Mouse (Mus musculus) heart, adult 2 months (tissue): ENCODE results near the gene Magix. TPM values are rescaled to one million over a fixed set of nuclear protein-coding genes. Genes with fewer than 3 reads are reported as not detected.

Experiments used
- DNase-seq, 2 experiments: peaks; one replicate each; pipeline ENCODE4 v3.0.0; 2021
- H3K27ac ChIP-seq: fragments of 200-600 bp; 2 replicates; pipeline ENCODE4 v1.8.1; 2022
- H3K27me3 ChIP-seq: fragments of 200-500 bp; 2 replicates; pipeline ENCODE4 v1.6.1; 2012; ENCODE audit warnings: mild to moderate bottlenecking, low read length, inconsistent platforms, mixed read lengths; ENCODE audit not compliant: control insufficient read depth, insufficient read depth
- H3K36me3 ChIP-seq: fragments of 200-500 bp; 2 replicates; pipeline ENCODE4 v1.6.1; 2012; ENCODE audit warnings: low read length, inconsistent platforms; ENCODE audit not compliant: control insufficient read depth, insufficient read depth
- H3K4me1 ChIP-seq: fragments of 200-500 bp; 2 replicates; pipeline ENCODE4 v1.6.1; 2011; ENCODE audit warnings: low read length; ENCODE audit not compliant: control insufficient read depth, insufficient read depth
- H3K4me3 ChIP-seq: fragments of 200-600 bp; 2 replicates; pipeline ENCODE4 v1.8.1; 2022
- H3K79me2 ChIP-seq: fragments of 200-500 bp; replicated peaks from 2 replicates; pipeline ENCODE4 v1.6.1; 2012; ENCODE audit warnings: mild to moderate bottlenecking, inconsistent platforms, low read length, moderate library complexity, mixed read lengths; ENCODE audit not compliant: control insufficient read depth, insufficient read depth
- H3K9ac ChIP-seq: fragments of 200-500 bp; 2 replicates; pipeline ENCODE4 v1.6.1; 2012; ENCODE audit warnings: low read depth, mild to moderate bottlenecking, control low read depth, inconsistent platforms, low read length, mixed read lengths
- CTCF ChIP-seq: fragments of 200-600 bp; IDR thresholded peaks from 2 replicates; pipeline ENCODE4 v1.8.1; 2022; ENCODE audit warnings: antibody characterized with exemption, mild to moderate bottlenecking, moderate library complexity
- EP300 ChIP-seq: fragments of 200-500 bp; IDR thresholded peaks from 2 replicates; pipeline ENCODE4 v1.6.1; 2011; ENCODE audit warnings: low read depth, low read length, control low read depth; ENCODE audit not compliant: insufficient read depth
- POLR2A ChIP-seq: fragments of 200-500 bp; IDR thresholded peaks from 2 replicates; pipeline ENCODE4 v1.6.1; 2011; ENCODE audit warnings: mild to moderate bottlenecking, low read depth, low read length, control low read depth; ENCODE audit not compliant: insufficient read depth
- WGBS: fragments of 180-500 bp; shearing (Covaris S2); methylation state at CpG from one replicate; pipeline ENCODE4 v1.1.7; 2018; 5-methylcytosine and 5-hydroxymethylcytosine counted together
- intact Hi-C: fragments of 180-260 bp; cut with DNase I; formaldehyde crosslinking; loops from one replicate; pipeline ENCODE4 v1.15.1; 2025
- polyA plus RNA-seq: library from polyadenylated mRNA; depleted of rRNA; stranded (reverse); fragments of >200 nt; gene quantifications from 2 replicates; pipeline ENCODE4 v1.2.3, GENCODE M21; 2012; rRNA removed
- total RNA-seq, 2 experiments: library from RNA; stranded (reverse); gene quantifications; 2 replicates each; pipeline ENCODE4 v1.2.3; 2021

Magix gene
- total and polyA plus RNA-seq, 3 experiments = 23.1 to 37.5 (median 32.5) TPM

- H3K4me3 ChIP-seq = no peak within 1 kb of the TSS
- H3K9ac ChIP-seq = no peak within 1 kb of the TSS; the same call in 1 of the 2 replicates
- no peaks in the 10 kb centered on the region; the same call in 1 of the 2 replicates for H3K4me1 ChIP-seq
- DNase-seq = peak; percentile 67 to 76
- no peaks in the 10 kb centered on the region for H3K27me3 ChIP-seq
- WGBS = 21% methylated on average over 41 of the region's 42 CpGs
- no peaks in the 10 kb centered on the region for H3K79me2 ChIP-seq
- H3K36me3 ChIP-seq = no peaks in the 10 kb centered on the region
- TF ChIP-seq POLR2A = no peak
- TF ChIP-seq CTCF = no peak
- TF ChIP-seq EP300 = no peak
- intact Hi-C loops = no loop called here
- H3K27ac ChIP-seq = no peak within 1 kb of the TSS
Measured at GRCm38 (mm10) chrX:7638401-7639091, 42.5 kb downstream of the Magix start, which contains the start of gene Syp. Syp (plus strand) TSS chrX:7638471.

GRCm38 (mm10) chrX:7635101-7635500 lies 46.0 kb downstream of the Magix start:
- intact Hi-C loops = no loop called here
- no peaks in the 10 kb centered on the region; the same call in 1 of the 2 replicates for H3K4me1 ChIP-seq

GRCm38 (mm10) chrX:7632560-7632959 lies 48.5 kb downstream of the Magix start:
- no peaks in the 10 kb centered on the region for H3K4me1 ChIP-seq
- intact Hi-C loops = no loop called here
- H3K4me3 ChIP-seq = no peak overlapping the region
- no peak for DNase-seq
- no peak overlapping the region for H3K27ac ChIP-seq
- no peak for TF ChIP-seq CTCF
- no peak for TF ChIP-seq EP300
- TF ChIP-seq POLR2A = no peak
- H3K27me3 ChIP-seq = no peaks in the 10 kb centered on the region
- WGBS = 78% methylated on average over 6 of the region's 6 CpGs
- H3K9ac ChIP-seq = no peak overlapping the region
- no peaks in the 10 kb centered on the region for H3K79me2 ChIP-seq
- no peaks in the 10 kb centered on the region for H3K36me3 ChIP-seq

More at GRCm38 (mm10) chrX:7635101-7635500, 46.0 kb downstream of the Magix start:
- H3K79me2 ChIP-seq = no peaks in the 10 kb centered on the region
- no peak overlapping the region for H3K27ac ChIP-seq
- no peaks in the 10 kb centered on the region for H3K36me3 ChIP-seq
- TF ChIP-seq EP300 (no peak), CTCF (no peak), POLR2A (no peak)
- no peak for DNase-seq
- 44% methylated on average over 3 of the region's 3 CpGs for WGBS
- H3K4me3 ChIP-seq = no peak overlapping the region
- H3K27me3 ChIP-seq = no peaks in the 10 kb centered on the region
- no peak overlapping the region for H3K9ac ChIP-seq

Other genes starting within 250 kb of the Magix start
- gene Foxp3, start 107.6 kb downstream of the Magix start, total RNA-seq = not detected
- gene Foxp3, start 107.6 kb downstream of the Magix start, polyA plus RNA-seq = not detected in 2 replicates
- 1 to 10 TPM; 2.6 to 3.0 TPM for gene Ppp1r3f, start 107.0 kb downstream of the Magix start, total RNA-seq
- 1.8 and 2.2 TPM in 2 replicates for gene Ppp1r3f, start 107.0 kb downstream of the Magix start, polyA plus RNA-seq
- 10 to 100 TPM; 11.4 to 12.1 TPM for gene Ccdc22, start 75.7 kb downstream of the Magix start, total RNA-seq
- gene Ccdc22, start 75.7 kb downstream of the Magix start, polyA plus RNA-seq = 9.6 and 11.2 TPM in 2 replicates
- not detected for gene Cacna1f, start 74.2 kb downstream of the Magix start, total RNA-seq
- 0.02 TPM in 1 of 2 replicates, not detected in the other for gene Cacna1f, start 74.2 kb downstream of the Magix start, polyA plus RNA-seq
- 1 to 10 TPM; 2.6 to 4.2 TPM for gene Syp, start 42.8 kb downstream of the Magix start, total RNA-seq
- gene Syp, start 42.8 kb downstream of the Magix start, polyA plus RNA-seq = 3.4 and 3.8 TPM in 2 replicates
- 10 to 100 TPM; 16.8 to 25.2 TPM for gene Prickle3, start 24.0 kb downstream of the Magix start, total RNA-seq
- gene Prickle3, start 24.0 kb downstream of the Magix start, polyA plus RNA-seq = 21.5 and 27.8 TPM in 2 replicates
- 10 to 100 TPM; 40.3 to 56.3 TPM for gene Plp2, start 9.9 kb downstream of the Magix start, total RNA-seq
- gene Plp2, start 9.9 kb downstream of the Magix start, polyA plus RNA-seq = 118 and 159 TPM in 2 replicates
- gene Gpkow, start 15.9 kb upstream of the Magix start, total RNA-seq = 10 to 100 TPM; 18.0 to 19.3 TPM
- gene Gpkow, start 15.9 kb upstream of the Magix start, polyA plus RNA-seq = 7.1 and 11.4 TPM in 2 replicates
- 10 to 100 TPM; 41.3 to 42.5 TPM for gene Wdr45, start 33.1 kb upstream of the Magix start, total RNA-seq
- 48.3 and 57.9 TPM in 2 replicates for gene Wdr45, start 33.1 kb upstream of the Magix start, polyA plus RNA-seq
- under 1 TPM in 1 of 2 experiments, not detected in 1; 0.94 TPM for gene Gm45208, start 41.0 kb upstream of the Magix start, total RNA-seq
- 0.21 TPM in 1 of 2 replicates, not detected in the other for gene Gm45208, start 41.0 kb upstream of the Magix start, polyA plus RNA-seq
- gene Praf2, start 47.2 kb upstream of the Magix start, total RNA-seq = 1 to 10 TPM; 6.1 to 6.7 TPM
- 15.8 and 19.5 TPM in 2 replicates for gene Praf2, start 47.2 kb upstream of the Magix start, polyA plus RNA-seq
- gene Ccdc120, start 69.7 kb upstream of the Magix start, total RNA-seq = 1 to 10 TPM in 1 of 2 experiments, under 1 TPM in 1; 0.32 to 1.1 TPM
- gene Ccdc120, start 69.7 kb upstream of the Magix start, polyA plus RNA-seq = 1.1 and 2.8 TPM in 2 replicates
- gene Tfe3, start 81.3 kb upstream of the Magix start, total RNA-seq = 10 to 100 TPM; 13.0 to 15.4 TPM
- 11.1 and 13.5 TPM in 2 replicates for gene Tfe3, start 81.3 kb upstream of the Magix start, polyA plus RNA-seq
- 10 to 100 TPM; 20.8 to 24.6 TPM for gene Gripap1, start 108.5 kb upstream of the Magix start, total RNA-seq
- gene Gripap1, start 108.5 kb upstream of the Magix start, polyA plus RNA-seq = 25.3 and 38.9 TPM in 2 replicates
- under 1 TPM; 0.21 to 0.27 TPM for gene Kcnd1, start 141.0 kb upstream of the Magix start, total RNA-seq
- 0.59 and 1.2 TPM in 2 replicates for gene Kcnd1, start 141.0 kb upstream of the Magix start, polyA plus RNA-seq
- gene Otud5, start 160.1 kb upstream of the Magix start, total RNA-seq = 10 to 100 TPM; 20.3 to 24.5 TPM
- gene Otud5, start 160.1 kb upstream of the Magix start, polyA plus RNA-seq = 16.6 and 19.1 TPM in 2 replicates
- gene Pim2, start 197.0 kb upstream of the Magix start, total RNA-seq = 1 to 10 TPM; 2.6 to 4.0 TPM
- gene Pim2, start 197.0 kb upstream of the Magix start, polyA plus RNA-seq = 4.7 and 5.7 TPM in 2 replicates
- gene Slc35a2, start 202.8 kb upstream of the Magix start, total RNA-seq = 10 to 100 TPM; 14.8 to 15.0 TPM
- gene Slc35a2, start 202.8 kb upstream of the Magix start, polyA plus RNA-seq = 25.2 and 31.9 TPM in 2 replicates
- gene Pqbp1, start 218.0 kb upstream of the Magix start, total RNA-seq = 10 to 100 TPM; 20.4 to 25.1 TPM
- gene Pqbp1, start 218.0 kb upstream of the Magix start, polyA plus RNA-seq = 30.7 and 42.6 TPM in 2 replicates
- 10 to 100 TPM; 43.4 to 45.0 TPM for gene Timm17b, start 218.1 kb upstream of the Magix start, total RNA-seq
- 40.2 and 45.1 TPM in 2 replicates for gene Timm17b, start 218.1 kb upstream of the Magix start, polyA plus RNA-seq
- not detected for gene Gm10491, start 226.6 kb upstream of the Magix start, total RNA-seq
- gene Gm10491, start 226.6 kb upstream of the Magix start, polyA plus RNA-seq = not detected in 2 replicates
- not detected for gene Gm10490, start 228.3 kb upstream of the Magix start, total RNA-seq
- gene Gm10490, start 228.3 kb upstream of the Magix start, polyA plus RNA-seq = not detected in 2 replicates
- under 1 TPM in 1 of 2 experiments, not detected in 1; 0.16 TPM for gene Pcsk1n, start 238.6 kb upstream of the Magix start, total RNA-seq
- gene Pcsk1n, start 238.6 kb upstream of the Magix start, polyA plus RNA-seq = 0.18 and 0.25 TPM in 2 replicates
- gene Eras, start 247.4 kb upstream of the Magix start, total RNA-seq = not detected
- not detected in 2 replicates for gene Eras, start 247.4 kb upstream of the Magix start, polyA plus RNA-seq